Mouse (Mus musculus): ENCODE measurements around the gene Svs1.

- no peak for TF ChIP-seq CTCF (IDR thresholded peaks at IDR 0.05; ENCODE audit: insufficient read depth, low read depth, low read length)
- TF ChIP-seq POLR2A (IDR thresholded peaks at IDR 0.05; ENCODE audit: insufficient read depth, low read depth, low read length): no peak
Observed at GRCm38 (mm10) chr6:49026496-49026895, 39.8 kb downstream of the Svs1 start.

Data from olfactory bulb, adult 2 months (tissue).